Mouse (Mus musculus) thymus, adult 18-20 months (tissue): ENCODE results near the gene Car5a.

Experiments
- DNase-seq, 2 experiments: peaks; one replicate each; pipeline ENCODE4 v3.0.0; 2022; ENCODE audit warnings: mixed read lengths in 2 of 2

The Car5a gene

DNA sequence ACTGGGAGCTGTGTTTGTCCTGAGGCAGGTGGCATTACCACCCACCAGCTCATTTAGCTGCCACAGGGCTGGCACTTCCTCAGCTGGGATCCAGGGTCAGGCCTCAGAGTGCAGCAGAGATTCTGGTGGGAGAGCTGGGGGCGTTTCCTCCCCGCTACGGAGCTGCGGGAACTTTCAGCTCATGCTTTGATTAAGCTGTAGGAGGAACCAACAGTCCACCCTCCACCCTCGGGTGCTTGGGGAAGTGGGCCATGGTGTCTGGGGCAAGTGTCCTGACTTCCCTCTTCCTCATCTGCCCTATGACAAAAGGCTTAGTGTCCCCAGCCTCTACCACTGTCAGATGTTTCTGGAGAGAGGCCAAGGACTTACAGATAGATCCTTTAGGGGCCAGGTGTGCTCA is 67.5 kb downstream of the Car5a start:
- DNase-seq = no peak

DNA sequence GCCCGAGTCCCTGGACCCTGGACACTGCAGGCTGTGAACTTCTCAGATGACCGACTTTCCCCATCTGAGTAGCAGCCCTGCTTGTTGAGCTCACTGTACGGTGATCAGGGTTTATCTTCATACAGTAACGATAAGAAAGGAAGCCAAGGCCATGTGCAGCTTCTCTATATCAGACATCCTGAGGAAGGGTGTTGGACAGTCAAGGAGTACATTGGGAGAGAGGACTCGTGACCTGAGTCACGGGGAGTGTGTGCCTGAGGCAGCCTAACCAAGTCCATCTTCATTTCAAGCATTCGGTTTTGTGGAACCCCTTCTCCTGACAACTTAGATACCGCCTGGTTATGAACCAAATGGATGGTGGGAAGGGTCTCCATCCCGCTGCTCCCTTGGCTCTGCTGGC is 69.2 kb downstream of the Car5a start:
- DNase-seq = no peak

DNA sequence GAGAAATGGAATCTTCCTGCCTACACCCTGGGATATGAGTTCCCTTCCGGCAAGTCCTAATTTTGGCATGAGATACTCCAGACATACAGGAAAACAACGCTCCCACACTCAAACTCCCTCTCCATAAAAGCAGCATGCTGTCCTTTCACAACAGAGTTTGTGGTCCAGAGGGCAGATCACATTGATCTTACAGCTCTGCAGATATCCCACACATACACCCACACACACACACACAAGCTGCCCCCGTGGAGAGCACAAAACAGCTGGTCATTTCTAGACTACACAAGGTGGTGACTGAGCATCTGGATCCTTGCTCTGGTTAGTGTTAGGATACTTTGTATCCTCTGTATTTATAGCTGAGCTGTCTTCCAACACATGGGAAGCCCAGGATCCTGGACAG is 69.7 kb downstream of the Car5a start:
- DNase-seq = no peak

DNA sequence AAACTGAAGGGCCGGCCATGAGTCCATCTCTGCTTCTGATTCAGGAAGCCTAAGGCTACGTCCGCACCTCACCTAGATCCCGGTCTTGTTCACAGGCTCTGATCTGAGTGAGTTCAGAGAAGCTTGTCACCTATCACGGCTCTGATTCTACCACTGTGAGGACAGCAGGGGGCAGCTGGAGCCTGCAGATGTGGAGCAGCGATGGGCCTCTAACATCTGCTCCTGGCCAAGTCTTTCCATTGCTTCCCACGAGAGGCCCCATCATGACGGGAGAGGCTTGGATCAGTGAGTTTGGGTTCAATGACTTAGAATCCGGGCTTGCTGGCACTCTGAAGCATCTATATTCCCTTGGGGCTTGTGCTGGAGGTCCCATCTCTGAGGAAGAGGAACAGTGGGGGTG is 70.7 kb downstream of the Car5a start:
- no peak for DNase-seq

DNA sequence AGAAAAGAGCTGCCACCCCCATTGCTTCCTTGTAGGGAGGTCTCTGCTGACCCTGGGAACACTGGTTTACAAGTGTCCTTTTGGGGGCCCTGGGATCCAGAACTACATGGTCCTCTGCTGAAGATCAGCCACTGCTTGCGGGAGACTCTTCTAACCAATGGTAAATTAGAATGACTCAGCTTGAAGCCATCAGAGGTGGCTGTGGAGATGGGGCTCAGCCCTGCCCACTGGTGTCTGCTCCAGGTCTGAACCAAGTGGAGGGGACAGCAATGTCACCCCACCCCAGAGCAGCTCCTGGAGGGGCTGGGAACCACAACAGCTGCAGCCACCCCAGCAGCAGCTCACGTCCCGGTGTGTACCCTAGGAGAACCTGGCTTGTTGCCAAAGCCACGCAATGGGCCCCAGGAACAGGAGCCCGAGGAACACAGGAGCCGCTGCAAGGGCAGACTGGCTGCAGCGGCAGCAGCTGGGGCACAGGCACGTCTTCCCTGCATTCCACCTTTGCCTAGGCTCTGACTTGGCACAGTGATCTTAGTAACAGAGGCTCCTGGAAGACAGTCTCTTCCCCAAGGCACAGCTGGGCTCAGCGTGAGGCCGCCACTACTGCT is 72.8 kb downstream of the Car5a start:
- no peak for DNase-seq

DNA sequence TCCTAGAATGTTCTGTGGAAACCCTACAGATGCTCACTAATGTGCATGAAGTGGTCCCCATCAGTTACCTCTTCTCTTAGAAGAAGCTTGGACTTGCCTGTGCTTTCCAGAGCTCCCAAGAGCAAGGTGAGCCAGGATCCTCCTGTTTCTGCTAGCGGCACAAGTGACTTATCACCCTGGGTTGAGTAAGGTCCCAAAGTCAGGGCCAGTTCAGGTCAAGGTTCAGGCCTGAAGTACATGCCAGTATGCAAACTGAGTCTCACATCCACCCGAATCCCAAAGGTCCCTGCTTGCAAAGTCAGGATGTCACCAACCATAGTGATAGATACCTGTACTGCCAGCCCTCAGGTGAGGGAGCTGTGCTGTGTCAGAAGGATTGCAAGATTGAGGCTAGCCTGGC is 74.5 kb downstream of the Car5a start:
- DNase-seq = no peak

DNA sequence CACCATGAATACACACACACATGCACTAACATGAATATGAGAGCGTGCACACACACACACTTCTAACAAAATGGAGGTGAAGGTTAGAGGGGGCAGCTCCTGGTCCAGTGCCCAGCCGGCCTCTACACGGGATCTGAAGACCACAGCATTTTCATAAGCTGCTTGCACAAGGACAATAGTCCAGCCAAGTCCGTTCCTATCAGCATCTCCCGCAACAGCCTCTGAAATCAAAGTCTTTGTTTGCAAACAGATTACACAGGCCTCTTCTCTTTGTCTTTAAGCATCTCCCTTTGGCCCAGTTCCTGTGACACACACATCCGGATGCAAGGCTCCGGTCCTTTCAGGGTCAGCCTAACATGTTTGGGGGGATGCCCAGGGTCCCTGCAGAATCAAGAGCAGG is 75.8 kb downstream of the Car5a start:
- DNase-seq = no peak

DNA sequence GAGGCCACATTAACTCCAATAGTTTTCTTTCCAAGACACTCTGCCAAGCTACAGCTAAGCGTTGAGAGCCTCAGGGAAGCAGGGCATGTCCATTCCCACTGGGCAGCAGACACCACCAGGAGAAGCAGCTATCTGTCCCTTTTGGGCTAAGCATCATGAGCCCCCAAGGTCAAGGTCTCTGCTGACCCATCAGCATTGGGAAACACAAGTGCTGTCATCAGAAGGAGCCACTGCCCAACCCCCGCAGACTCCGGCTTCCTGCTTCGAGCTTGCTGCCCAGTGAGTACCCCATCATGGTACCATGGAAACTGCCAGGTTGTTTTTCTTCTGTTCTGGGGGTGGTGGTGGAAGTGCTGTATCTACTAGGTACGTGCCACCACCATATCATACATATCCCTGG is 76.5 kb downstream of the Car5a start:
- no peak for DNase-seq
